Mouse (Mus musculus) MEL (cell line): Measurements from ENCODE around the gene Foxr1. TPM values are rescaled to one million over a fixed set of nuclear protein-coding genes. Genes with fewer than 3 reads are reported as not detected.
A peak's percentile ranks its signal among the peaks of the same experiment; 100 is the strongest.

Experiments used
- DNase-seq: peaks from one replicate; pipeline ENCODE4 v3.0.0; 2011; ENCODE audit warnings: low read depth, low spot score
- H3K27ac ChIP-seq: 2 replicates; pipeline ENCODE4 v1.5.1; 2012; ENCODE audit warnings: low read depth, mild to moderate bottlenecking, control low read depth, low read length, moderate library complexity; ENCODE audit not compliant: control insufficient read depth
- H3K27me3 ChIP-seq, 2 experiments: fragments of 150-350 bp in 1 of 2; sonication (generic) in 1 of 2; 2 replicates each; pipeline ENCODE4 v1.6.1; 2012; ENCODE audit warnings: low read length in 2 of 2, mild to moderate bottlenecking in 2 of 2, improper control_type of control experiment in 1 of 2, moderate library complexity in 1 of 2; ENCODE audit not compliant: insufficient read depth in 2 of 2, control insufficient read depth in 1 of 2
- H3K36me3 ChIP-seq, 2 experiments: 2 replicates each; pipeline ENCODE4 v1.6.1; 2012 to 2014; ENCODE audit warnings: low read length in 2 of 2, improper control_type of control experiment in 1 of 2, inconsistent platforms in 1 of 2, mild to moderate bottlenecking in 1 of 2; ENCODE audit not compliant: insufficient read depth in 2 of 2, control insufficient read depth in 1 of 2
- H3K4me1 ChIP-seq, 2 experiments: fragments of 150-350 bp in 1 of 2; sonication (generic) in 1 of 2; 2 replicates each; pipeline ENCODE4 v1.6.1; 2012; ENCODE audit warnings: low read length in 2 of 2, improper control_type of control experiment in 1 of 2, mild to moderate bottlenecking in 1 of 2; ENCODE audit not compliant: insufficient read depth in 2 of 2, control insufficient read depth in 1 of 2
- H3K4me3 ChIP-seq, 2 experiments: fragments of 150-350 bp in 1 of 2; sonication (generic) in 1 of 2; 2 replicates each; pipeline ENCODE4 v1.5.1; 2012; ENCODE audit warnings: low read depth in 2 of 2, low read length in 2 of 2, mild to moderate bottlenecking in 2 of 2, moderate library complexity in 2 of 2, control low read depth in 1 of 2, improper control_type of control experiment in 1 of 2; ENCODE audit not compliant: control insufficient read depth in 1 of 2, insufficient read depth in 1 of 2
- H3K79me2 ChIP-seq: 2 replicates; pipeline ENCODE4 v1.6.1; 2012; ENCODE audit warnings: mild to moderate bottlenecking, low read length, moderate library complexity; ENCODE audit not compliant: control insufficient read depth, poor library complexity, insufficient read depth
- H3K9ac ChIP-seq: 2 replicates; pipeline ENCODE4 v1.6.1; 2012; ENCODE audit warnings: low read depth, mild to moderate bottlenecking, control low read depth, low read length, moderate library complexity; ENCODE audit not compliant: control insufficient read depth, poor library complexity, severe bottlenecking
- H3K9me3 ChIP-seq: fragments of 150-350 bp; sonication (generic); replicated peaks from 2 replicates; pipeline ENCODE4 v1.6.1; 2012; ENCODE audit warnings: mild to moderate bottlenecking, low read length, improper control_type of control experiment, moderate library complexity; ENCODE audit not compliant: insufficient read depth
- CHD1 ChIP-seq: IDR thresholded peaks from 2 replicates; pipeline ENCODE4 v1.6.1; 2012; ENCODE audit warnings: low read depth, mild to moderate bottlenecking, inconsistent platforms, low read length, improper control_type of control experiment
- CHD2 ChIP-seq: IDR thresholded peaks from 2 replicates; pipeline ENCODE4 v1.6.1; 2011; ENCODE audit warnings: low read length, improper control_type of control experiment
- CTCF ChIP-seq, 3 experiments: IDR thresholded peaks in 2 of 3; conservative IDR thresholded peaks in 1 of 3; 2 replicates each; pipeline ENCODE4 v1.5.1; 2011 to 2012; ENCODE audit warnings: low read length in 3 of 3, low read depth in 2 of 3, mild to moderate bottlenecking in 2 of 3, improper control_type of control experiment in 1 of 3, inconsistent platforms in 1 of 3, mixed read lengths in 1 of 3, moderate library complexity in 1 of 3; ENCODE audit not compliant: control insufficient read depth in 1 of 3, insufficient read depth in 1 of 3, poor library complexity in 1 of 3, severe bottlenecking in 1 of 3
- ELF1 ChIP-seq: IDR thresholded peaks from 2 replicates; pipeline ENCODE4 v1.6.1; 2014; ENCODE audit warnings: low read depth, mild to moderate bottlenecking, inconsistent platforms, low read length, improper control_type of control experiment, moderate library complexity
- EP300 ChIP-seq, 2 experiments: IDR thresholded peaks; 2 replicates each; pipeline ENCODE4 v1.6.1; 2011; ENCODE audit warnings: improper control_type of control experiment in 2 of 2, low read length in 2 of 2, low read depth in 1 of 2, mild to moderate bottlenecking in 1 of 2
- ETS1 ChIP-seq: IDR thresholded peaks from 2 replicates; pipeline ENCODE4 v1.6.1; 2012; ENCODE audit warnings: low read depth, mild to moderate bottlenecking, inconsistent platforms, low read length, improper control_type of control experiment, moderate library complexity
- GABPA ChIP-seq: IDR thresholded peaks from 2 replicates; pipeline ENCODE4 v1.6.1; 2012; ENCODE audit warnings: low read depth, mild to moderate bottlenecking, inconsistent platforms, low read length, improper control_type of control experiment, moderate library complexity
- GATA1 ChIP-seq: IDR thresholded peaks from 2 replicates; pipeline ENCODE4 v1.6.1; 2011; ENCODE audit warnings: low read depth, low read length, improper control_type of control experiment
- HCFC1 ChIP-seq: IDR thresholded peaks from 2 replicates; pipeline ENCODE4 v1.6.1; 2012; ENCODE audit warnings: low read depth, mild to moderate bottlenecking, inconsistent platforms, low read length, improper control_type of control experiment, moderate library complexity
- KAT2A ChIP-seq: conservative IDR thresholded peaks from 2 replicates; pipeline ENCODE4 v1.6.1; 2012; ENCODE audit warnings: low read depth, low read length, improper control_type of control experiment, inconsistent platforms
- MAFK ChIP-seq: IDR thresholded peaks from 2 replicates; pipeline ENCODE4 v1.6.1; 2011; ENCODE audit warnings: low read depth, mild to moderate bottlenecking, low read length, improper control_type of control experiment, borderline replicate concordance
- MAZ ChIP-seq: IDR thresholded peaks from 2 replicates; pipeline ENCODE4 v1.6.1; 2012; ENCODE audit warnings: low read depth, mild to moderate bottlenecking, inconsistent platforms, low read length, improper control_type of control experiment
- MEF2A ChIP-seq: IDR thresholded peaks from 2 replicates; pipeline ENCODE4 v1.6.1; 2014; ENCODE audit warnings: low read depth, mild to moderate bottlenecking, inconsistent platforms, low read length, improper control_type of control experiment; ENCODE audit not compliant: poor library complexity, insufficient replicate concordance, severe bottlenecking; ENCODE audit errors: extremely low read depth
- MXI1 ChIP-seq: IDR thresholded peaks from 2 replicates; pipeline ENCODE4 v1.6.1; 2011; ENCODE audit warnings: mild to moderate bottlenecking, low read depth, low read length, improper control_type of control experiment
- MYB ChIP-seq: IDR thresholded peaks from 2 replicates; pipeline ENCODE4 v1.6.1; 2011; ENCODE audit warnings: mild to moderate bottlenecking, low read depth, low read length, improper control_type of control experiment
- MYC ChIP-seq: IDR thresholded peaks from 2 replicates; pipeline ENCODE4 v1.6.1; 2011; ENCODE audit warnings: low read depth, mild to moderate bottlenecking, low read length, improper control_type of control experiment, moderate library complexity
- NELFE ChIP-seq: IDR thresholded peaks from 2 replicates; pipeline ENCODE4 v1.6.1; 2011; ENCODE audit warnings: low read depth, low read length, improper control_type of control experiment
- POLR2A ChIP-seq, 2 experiments: IDR thresholded peaks; 2 replicates each; pipeline ENCODE4 v1.6.1; 2011 to 2012; ENCODE audit warnings: low read length in 2 of 2, mild to moderate bottlenecking in 2 of 2, control low read depth in 1 of 2, improper control_type of control experiment in 1 of 2, low read depth in 1 of 2, moderate library complexity in 1 of 2; ENCODE audit not compliant: control insufficient read depth in 1 of 2, insufficient read depth in 1 of 2, poor library complexity in 1 of 2
- POLR2AphosphoS5 ChIP-seq: IDR thresholded peaks from 2 replicates; pipeline ENCODE4 v1.6.1; 2012; ENCODE audit warnings: low read depth, borderline replicate concordance, mild to moderate bottlenecking, inconsistent platforms, low read length, moderate library complexity, mixed read lengths
- RAD21 ChIP-seq: IDR thresholded peaks from 2 replicates; pipeline ENCODE4 v1.6.1; 2011; ENCODE audit warnings: mild to moderate bottlenecking, low read depth, low read length, improper control_type of control experiment
- RCOR1 ChIP-seq: IDR thresholded peaks from 2 replicates; pipeline ENCODE4 v1.6.1; 2012; ENCODE audit warnings: low read depth, mild to moderate bottlenecking, inconsistent platforms, low read length, improper control_type of control experiment
- SIN3A ChIP-seq: IDR thresholded peaks from 2 replicates; pipeline ENCODE4 v1.6.1; 2012; ENCODE audit warnings: low read length, improper control_type of control experiment, inconsistent platforms
- SMC3 ChIP-seq: IDR thresholded peaks from 2 replicates; pipeline ENCODE4 v1.6.1; 2011; ENCODE audit warnings: low read depth, low read length, improper control_type of control experiment
- TAL1 ChIP-seq: IDR thresholded peaks from 2 replicates; pipeline ENCODE4 v1.6.1; 2012; ENCODE audit warnings: mild to moderate bottlenecking, inconsistent platforms, low read length, moderate library complexity, mixed read lengths
- TCF12 ChIP-seq: IDR thresholded peaks from 2 replicates; pipeline ENCODE4 v1.6.1; 2014; ENCODE audit warnings: low read depth, mild to moderate bottlenecking, inconsistent platforms, low read length, improper control_type of control experiment, moderate library complexity
- UBTF ChIP-seq: IDR thresholded peaks from 2 replicates; pipeline ENCODE4 v1.6.1; 2012; ENCODE audit warnings: low read depth, mild to moderate bottlenecking, inconsistent platforms, low read length, improper control_type of control experiment, moderate library complexity, borderline replicate concordance; ENCODE audit not compliant: insufficient read depth
- USF2 ChIP-seq, 2 experiments: IDR thresholded peaks; 2 replicates each; pipeline ENCODE4 v1.6.1; 2011 to 2012; ENCODE audit warnings: improper control_type of control experiment in 2 of 2, low read length in 2 of 2, borderline replicate concordance in 1 of 2, inconsistent platforms in 1 of 2, low read depth in 1 of 2, mild to moderate bottlenecking in 1 of 2; ENCODE audit not compliant: insufficient read depth in 1 of 2
- ZC3H11A ChIP-seq: IDR thresholded peaks from 2 replicates; pipeline ENCODE4 v1.6.1; 2012; ENCODE audit warnings: low read depth, mild to moderate bottlenecking, inconsistent platforms, low read length, improper control_type of control experiment
- ZKSCAN1 ChIP-seq: IDR thresholded peaks from 2 replicates; pipeline ENCODE4 v1.6.1; 2012; ENCODE audit warnings: low read depth, mild to moderate bottlenecking, inconsistent platforms, low read length, improper control_type of control experiment, moderate library complexity
- ZMIZ1 ChIP-seq: IDR thresholded peaks from 2 replicates; pipeline ENCODE4 v1.6.1; 2012; ENCODE audit warnings: low read depth, mild to moderate bottlenecking, inconsistent platforms, low read length, improper control_type of control experiment, moderate library complexity
- ZNF384 ChIP-seq: IDR thresholded peaks from 2 replicates; pipeline ENCODE4 v1.6.1; 2012; ENCODE audit warnings: low read depth, mild to moderate bottlenecking, inconsistent platforms, low read length, improper control_type of control experiment
- polyA plus RNA-seq, 2 experiments: library from polyadenylated mRNA; stranded (reverse) in 1 of 2; unstranded in 1 of 2; fragments of >175 nt in 1 of 2; fragments of >200 nt in 1 of 2; gene quantifications; 2 replicates each; pipeline versions ENCODE4 v1.2.1 to v1.2.4; 2012; ENCODE audit warnings: low replicate concordance in 2 of 2, low read depth in 1 of 2; ENCODE audit not compliant: insufficient read length in 2 of 2, insufficient read depth in 1 of 2, missing spikeins in 1 of 2
- total RNA-seq: library from RNA; depleted of rRNA; stranded (reverse); fragments of 300-350 nt; gene quantifications from 2 replicates; pipeline ENCODE4 v1.2.3, GENCODE M21; 2012

The Foxr1 gene
- total and polyA plus RNA-seq, 3 experiments: 0.07 to 0.08 TPM; not detected in 1

DNA sequence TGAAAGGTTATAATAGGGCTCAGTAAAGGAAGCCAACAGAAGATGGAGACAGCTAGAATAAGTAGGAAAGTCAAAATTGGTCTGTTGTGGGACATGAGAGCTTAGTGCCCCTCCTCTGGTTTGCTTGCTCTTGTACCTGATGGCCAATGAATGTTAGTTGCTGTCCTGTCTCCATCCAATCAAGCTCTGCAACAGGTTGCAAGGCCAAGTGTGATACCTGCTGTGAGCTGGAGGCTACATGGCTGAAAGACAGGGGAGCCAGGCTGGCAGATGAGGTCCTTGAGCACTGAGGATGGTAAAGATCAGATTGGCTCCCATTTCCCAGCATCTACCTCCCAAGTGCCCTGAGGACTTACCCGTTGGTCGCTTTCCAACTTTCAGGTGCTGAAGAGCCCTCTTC, 28.2 kb downstream of the Foxr1 start:
- H3K36me3 ChIP-seq: peaks cover 6 to 44% of the 10 kb centered on the region in 2 experiments; a peak in 3 of 4 replicates
- H3K27me3 ChIP-seq: no peaks in the 10 kb centered on the region
- peaks cover 26% of the 10 kb centered on the region for H3K79me2 ChIP-seq
- H3K4me3 ChIP-seq: no peak overlapping the region
- peak overlapping the region; percentile 72 for H3K27ac ChIP-seq
- peak; percentile 55 for DNase-seq
- TF ChIP-seq ZC3H11A (no peak), POLR2A (IDR thresholded peaks at IDR 0.05; ENCODE audit: control insufficient read depth in 1 of 2, insufficient read depth in 1 of 2, low read depth in 1 of 2, low read length in 2 of 2, poor library complexity in 1 of 2) (0 out of 4 replicates have a peak, but pooled peaks of 1 of the 2 experiments have one; percentile 32)
- no peak overlapping the region for H3K9ac ChIP-seq
- peaks cover 0 to 35% of the 10 kb centered on the region in 2 experiments; a peak in 2 of 4 replicates for H3K4me1 ChIP-seq
- no peaks in the 10 kb centered on the region for H3K9me3 ChIP-seq

DNA sequence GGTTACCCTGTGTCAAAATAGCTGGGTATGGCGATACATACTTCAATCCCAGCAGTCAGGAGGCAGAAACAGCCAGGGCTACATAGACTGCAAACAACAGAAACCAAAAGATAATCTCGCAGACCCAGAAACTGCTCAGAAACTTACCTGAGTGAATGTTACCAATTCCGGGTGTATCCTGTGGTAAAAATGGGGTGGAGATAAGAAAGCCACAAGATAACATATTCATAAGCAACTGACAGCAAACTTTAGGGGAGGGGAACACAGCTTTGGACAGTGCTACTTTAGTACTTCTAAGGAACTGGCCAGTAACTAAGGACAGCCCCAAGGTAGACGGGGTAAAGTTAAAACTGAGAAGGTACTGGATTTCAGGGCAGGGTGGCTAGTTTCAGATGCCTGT, 28.6 kb downstream of the Foxr1 start:
- Histone ChIP-seq H3K4me1 (peaks cover 0 to 35% of the 10 kb centered on the region in 2 experiments; a peak in 2 of 4 replicates), H3K79me2 (peaks cover 24% of the 10 kb centered on the region), H3K27ac (peak overlapping the region; percentile 72), H3K27me3 (no peaks in the 10 kb centered on the region), H3K9me3 (no peaks in the 10 kb centered on the region), H3K4me3 (no peak overlapping the region), H3K9ac (no peak overlapping the region), H3K36me3 (peaks cover 6 to 44% of the 10 kb centered on the region in 2 experiments; a peak in 3 of 4 replicates)
- peak; percentile 81 for DNase-seq
- no peak for TF ChIP-seq MYC
- TF ChIP-seq MAFK: no peak; the same call in 1 of the 2 replicates
- TF ChIP-seq CTCF (IDR thresholded peaks at IDR 0.05 in 2 of 3, conservative IDR thresholded peaks at IDR 0.05 in 1 of 3; ENCODE audit: control insufficient read depth in 1 of 3, insufficient read depth in 1 of 3, low read depth in 2 of 3, low read length in 3 of 3, poor library complexity in 1 of 3, severe bottlenecking in 1 of 3): no peak
- TF ChIP-seq MYB: no peak; the same call in 1 of the 2 replicates
- TF ChIP-seq MAZ: no peak
- peak; percentile 78 to 89 for TF ChIP-seq EP300 (IDR thresholded peaks at IDR 0.05; ENCODE audit: low read depth in 1 of 2, low read length in 2 of 2)
- TF ChIP-seq POLR2A (IDR thresholded peaks at IDR 0.05; ENCODE audit: control insufficient read depth in 1 of 2, insufficient read depth in 1 of 2, low read depth in 1 of 2, low read length in 2 of 2, poor library complexity in 1 of 2): peak in 1 of 2 experiments; percentile 43; a peak in 1 of 4 replicates
- no peak for TF ChIP-seq SMC3
- TF ChIP-seq ETS1: peak; percentile 75
- peak; percentile 93 for TF ChIP-seq GATA1
- TF ChIP-seq RAD21: no peak
- TF ChIP-seq TAL1: peak; percentile 37
- peak; percentile 78 for TF ChIP-seq RCOR1
- no peak; the same call in none of the 2 replicates for TF ChIP-seq ZMIZ1
- no peak for TF ChIP-seq UBTF
- no peak for TF ChIP-seq ZC3H11A
- no peak for TF ChIP-seq MEF2A
- TF ChIP-seq POLR2AphosphoS5: no peak
- TF ChIP-seq TCF12: peak; percentile 89
- TF ChIP-seq HCFC1: no peak
- TF ChIP-seq USF2 (IDR thresholded peaks at IDR 0.05; ENCODE audit: borderline replicate concordance in 1 of 2, insufficient read depth in 1 of 2, low read depth in 1 of 2, low read length in 2 of 2): no peak
- no peak; the same call in 1 of the 2 replicates for TF ChIP-seq CHD2
- TF ChIP-seq SIN3A: peak; percentile 70
- TF ChIP-seq MXI1: no peak
- no peak for TF ChIP-seq CHD1
- no peak for TF ChIP-seq KAT2A
- no peak for TF ChIP-seq ZNF384
- no peak for TF ChIP-seq ZKSCAN1
- no peak for TF ChIP-seq GABPA
- TF ChIP-seq NELFE: no peak
- no peak for TF ChIP-seq ELF1
